Mouse (Mus musculus) thymus, adult 2 months (tissue): Measurements from ENCODE around the gene Cdk5.

Experiments used
- CTCF ChIP-seq: fragments of 200-500 bp; IDR thresholded peaks from 2 replicates; pipeline ENCODE4 v1.5.1; 2012; ENCODE audit warnings: mild to moderate bottlenecking, control low read depth, low read length, moderate library complexity, borderline replicate concordance; ENCODE audit not compliant: control insufficient read depth, poor library complexity, insufficient read depth; ENCODE audit errors: extremely low read depth
- POLR2A ChIP-seq: fragments of 200-500 bp; IDR thresholded peaks from 2 replicates; pipeline ENCODE4 v1.6.1; 2012; ENCODE audit warnings: mild to moderate bottlenecking, low read length, control low read depth, moderate library complexity; ENCODE audit not compliant: control insufficient read depth, poor library complexity, insufficient read depth; ENCODE audit errors: extremely low read depth

GRCm38 (mm10) chr5:24425421-24426036, 2.2 kb upstream of the Cdk5 start:
- no peak for TF ChIP-seq CTCF
- TF ChIP-seq POLR2A = no peak
